Mouse (Mus musculus) embryonic fibroblast, embryonic 13.5 days (primary cell): ENCODE measurements around the gene Pcdh8.

Experiments
- CTCF ChIP-seq: IDR thresholded peaks from 2 replicates; pipeline ENCODE4 v1.5.1; 2011; ENCODE audit warnings: mild to moderate bottlenecking, control low read depth, low read length, moderate library complexity, borderline replicate concordance; ENCODE audit not compliant: insufficient read depth
- POLR2A ChIP-seq: IDR thresholded peaks from 2 replicates; pipeline ENCODE4 v1.6.1; 2011; ENCODE audit warnings: low read depth, mild to moderate bottlenecking, control low read depth, low read length, moderate library complexity

- TF ChIP-seq POLR2A (no peak), CTCF (no peak)
These were observed 42.3 kb downstream of the Pcdh8 start for GRCm38 (mm10) chr14:79728811-79729210.
